Mouse (Mus musculus): ENCODE data around the gene Slc24a3.

DNA sequence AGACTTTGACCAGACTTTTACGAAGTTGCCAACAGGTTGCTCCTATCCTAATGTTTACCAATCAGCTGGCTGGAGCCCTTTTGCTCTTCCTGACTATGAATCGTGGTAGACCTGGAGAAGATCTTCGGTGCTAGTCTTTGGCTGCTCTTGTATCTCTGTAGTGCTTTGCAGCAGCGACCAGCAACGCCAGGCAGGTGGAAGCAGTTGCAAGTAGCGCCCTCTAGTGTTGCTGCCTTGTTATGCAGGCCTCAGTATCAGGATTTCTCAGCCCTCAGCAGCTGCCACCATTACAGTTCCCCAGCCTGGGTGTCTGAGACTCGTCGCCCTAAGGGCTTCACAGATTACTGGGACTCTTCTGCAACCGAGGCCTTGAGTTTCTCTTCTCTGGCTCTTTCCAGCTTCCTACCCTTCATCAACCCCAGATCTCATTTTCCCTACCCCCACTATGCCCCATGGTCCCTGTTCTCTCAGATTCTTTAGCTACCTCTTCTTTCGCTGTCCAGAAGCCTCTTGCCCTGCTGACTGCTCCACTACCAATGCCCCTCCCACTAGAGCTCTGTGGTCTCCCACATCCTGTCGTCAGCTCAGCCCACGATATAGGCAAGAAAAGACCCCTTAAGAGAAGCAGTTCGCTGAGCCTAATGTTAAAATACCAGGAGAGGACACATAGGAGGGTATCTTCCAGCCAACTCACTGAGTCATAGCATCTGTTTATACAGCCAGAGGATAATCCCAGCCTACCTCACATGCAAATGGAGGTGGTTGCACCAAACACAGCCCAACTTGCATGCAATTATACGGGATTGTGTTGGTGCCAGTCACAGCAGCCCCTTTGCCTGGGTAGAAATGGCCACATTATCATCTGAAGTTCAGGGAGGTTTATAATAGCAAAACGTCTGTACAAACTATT lies 443.5 kb downstream of the Slc24a3 start:
- TF ChIP-seq CTCF (IDR thresholded peaks at IDR 0.05; ENCODE audit: extremely low read depth, insufficient read depth, low read length) (peak; percentile 82), POLR2A (IDR thresholded peaks at IDR 0.05; ENCODE audit: extremely low read depth, insufficient read depth, low read length) (no peak)
